Mouse (Mus musculus) adrenal gland (tissue): Measurements from ENCODE around the gene Sox13.

Source experiments
- intact Hi-C: fragments of 180-260 bp; cut with DNase I; formaldehyde crosslinking; loops from one replicate; pipeline ENCODE4 v1.15.1; 2025
- long read RNA-seq, 2 experiments: library from polyadenylated mRNA; unstranded; transcript quantifications; one replicate each; pipeline ENCODE4 v2.0.0; 2020; ENCODE audit warnings: borderline replicate concordance in 1 of 2; ENCODE audit not compliant: insufficient replicate concordance in 1 of 2

Sox13 gene
- long read RNA-seq, experiment 1, partial matches to known transcripts = 1 of 4 reads
- long read RNA-seq, experiment 1, other reads (novel, unspliced or antisense) = 3 of 4 reads
- long read RNA-seq, experiment 2 = 0 reads

- intact Hi-C loops = loop anchor here (5.0 kb wide), 1 partner anchor 37 kb away; no protein-coding TSS in a partner anchor
Measured at GRCm38 (mm10) chr1:133423543-133424480, at the start of gene Sox13. Gene Sox13 (minus strand): TSS chr1:133424377.

- intact Hi-C loops = no loop called here
Measured at GRCm38 (mm10) chr1:133471556-133471955, 47.4 kb upstream of the Sox13 start.

- intact Hi-C loops = no loop called here
Measured at GRCm38 (mm10) chr1:133471086-133471485, 46.9 kb upstream of the Sox13 start.

GRCm38 (mm10) chr1:133470242-133471025 lies 46.3 kb upstream of the Sox13 start:
- intact Hi-C loops = no loop called here

GRCm38 (mm10) chr1:133469213-133469612 lies 45.0 kb upstream of the Sox13 start:
- intact Hi-C loops = no loop called here

- intact Hi-C loops = no loop called here
Measured at GRCm38 (mm10) chr1:133468751-133469150, 44.6 kb upstream of the Sox13 start.

GRCm38 (mm10) chr1:133467905-133468304 lies 43.7 kb upstream of the Sox13 start:
- intact Hi-C loops = no loop called here

- intact Hi-C loops = no loop called here
Measured at GRCm38 (mm10) chr1:133463138-133463537, 39.0 kb upstream of the Sox13 start.

- intact Hi-C loops = no loop called here
Measured at GRCm38 (mm10) chr1:133460996-133461395, 36.8 kb upstream of the Sox13 start.

- intact Hi-C loops = no loop called here
Measured at GRCm38 (mm10) chr1:133456097-133456496, 31.9 kb upstream of the Sox13 start.

- intact Hi-C loops = no loop called here
Measured at GRCm38 (mm10) chr1:133452564-133453165, 28.5 kb upstream of the Sox13 start.

GRCm38 (mm10) chr1:133451869-133452563 lies 27.8 kb upstream of the Sox13 start:
- intact Hi-C loops = no loop called here

GRCm38 (mm10) chr1:133451025-133451424 lies 26.8 kb upstream of the Sox13 start:
- intact Hi-C loops = no loop called here

- intact Hi-C loops = no loop called here
Measured at GRCm38 (mm10) chr1:133448351-133448931, 24.3 kb upstream of the Sox13 start.

- intact Hi-C loops = no loop called here
Measured at GRCm38 (mm10) chr1:133446291-133446690, 22.1 kb upstream of the Sox13 start.

GRCm38 (mm10) chr1:133444315-133444714 lies 20.1 kb upstream of the Sox13 start:
- intact Hi-C loops = no loop called here

GRCm38 (mm10) chr1:133437916-133438683 lies 13.9 kb upstream of the Sox13 start:
- intact Hi-C loops = no loop called here

GRCm38 (mm10) chr1:133434756-133435112 lies 10.6 kb upstream of the Sox13 start:
- intact Hi-C loops = no loop called here

- intact Hi-C loops = no loop called here
Measured at GRCm38 (mm10) chr1:133434018-133434755, 10.0 kb upstream of the Sox13 start.
